Mouse (Mus musculus): ENCODE measurements around the gene Foxc2.
A peak's percentile ranks its signal among the peaks of the same experiment; 100 is the strongest.

Gene Foxc2

DNA sequence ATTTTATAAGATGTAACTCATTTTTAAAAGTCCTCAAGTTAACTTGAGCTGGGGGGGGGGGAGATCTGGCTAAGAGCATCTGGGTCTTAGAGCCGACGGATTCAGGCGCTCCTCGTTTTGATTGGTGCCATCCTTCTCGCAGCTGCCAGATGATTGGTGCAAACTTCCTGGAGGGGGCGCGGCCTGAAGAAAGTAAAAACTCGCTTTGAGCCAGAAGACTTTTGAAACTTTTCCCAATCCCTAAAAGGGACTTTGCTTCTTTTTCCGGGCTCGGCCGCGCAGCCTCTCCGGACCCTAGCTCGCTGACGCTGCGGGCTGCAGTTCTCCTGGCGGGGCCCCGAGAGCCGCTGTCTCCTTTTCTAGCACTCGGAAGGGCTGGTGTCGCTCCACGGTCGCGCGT, at the start of gene Foxc2:
Gene Foxc2 (plus strand): TSS at position 224 of the 400 bp plus-strand sequence.
- peak; percentile 41 for DNase-seq (ENCODE audit: low spot score)

DNA sequence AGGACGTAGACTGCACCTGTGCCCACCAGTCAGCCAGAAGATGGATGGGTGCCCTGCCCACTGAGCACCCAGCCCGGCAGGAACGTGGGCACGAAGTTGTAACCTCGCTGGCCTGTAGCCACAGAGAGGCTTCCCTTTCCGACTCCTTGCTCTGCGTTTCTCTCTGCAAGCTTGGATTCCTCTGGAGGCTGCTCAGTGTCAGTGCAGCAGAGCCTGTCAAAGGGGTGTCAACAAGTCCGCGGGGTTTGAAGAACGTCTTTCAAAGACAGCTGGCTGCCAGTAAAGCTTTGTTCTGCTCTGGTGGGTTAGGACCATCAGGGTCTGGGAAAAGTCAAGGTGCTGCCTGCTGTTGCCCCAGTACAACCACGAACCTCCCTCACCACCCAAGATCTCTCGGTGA, 44.5 kb upstream of the Foxc2 start:
- DNase-seq (ENCODE audit: low spot score) = no peak

DNA sequence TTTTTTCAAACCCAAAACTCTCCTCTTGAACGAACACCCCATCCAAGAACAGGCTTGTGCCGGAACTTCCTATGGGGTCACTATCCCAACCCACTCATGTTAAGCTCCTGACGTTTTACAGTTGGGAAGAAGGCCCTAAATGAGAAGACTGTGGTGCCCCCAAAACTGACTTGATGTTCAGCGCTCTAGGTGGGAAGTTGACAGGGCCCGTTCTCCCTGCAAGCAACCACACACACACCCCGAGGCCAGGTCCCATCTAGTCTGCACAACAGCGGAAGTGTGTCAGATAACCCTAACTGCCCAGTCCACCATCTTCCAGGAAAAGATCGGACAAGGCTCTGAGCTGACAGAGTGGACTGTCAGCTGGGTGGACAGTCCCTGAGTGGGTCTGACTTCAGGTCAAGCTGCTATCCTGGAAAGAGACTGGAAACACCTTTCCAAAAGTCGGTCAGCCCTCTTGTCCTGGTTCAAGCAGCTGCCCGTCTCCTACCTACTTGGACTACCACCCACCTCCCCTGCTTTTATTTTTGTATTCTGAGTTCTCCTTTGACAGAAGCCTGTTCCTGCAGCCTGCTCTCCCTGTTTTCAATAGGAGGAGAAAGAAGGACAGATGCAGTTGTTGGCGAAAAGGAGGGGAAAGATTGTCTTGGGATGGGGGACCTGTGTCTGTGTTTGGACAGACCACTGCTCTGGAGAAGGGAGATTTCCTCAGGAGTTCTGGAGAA, 43.4 kb upstream of the Foxc2 start:
- DNase-seq (ENCODE audit: low spot score) = no peak

DNA sequence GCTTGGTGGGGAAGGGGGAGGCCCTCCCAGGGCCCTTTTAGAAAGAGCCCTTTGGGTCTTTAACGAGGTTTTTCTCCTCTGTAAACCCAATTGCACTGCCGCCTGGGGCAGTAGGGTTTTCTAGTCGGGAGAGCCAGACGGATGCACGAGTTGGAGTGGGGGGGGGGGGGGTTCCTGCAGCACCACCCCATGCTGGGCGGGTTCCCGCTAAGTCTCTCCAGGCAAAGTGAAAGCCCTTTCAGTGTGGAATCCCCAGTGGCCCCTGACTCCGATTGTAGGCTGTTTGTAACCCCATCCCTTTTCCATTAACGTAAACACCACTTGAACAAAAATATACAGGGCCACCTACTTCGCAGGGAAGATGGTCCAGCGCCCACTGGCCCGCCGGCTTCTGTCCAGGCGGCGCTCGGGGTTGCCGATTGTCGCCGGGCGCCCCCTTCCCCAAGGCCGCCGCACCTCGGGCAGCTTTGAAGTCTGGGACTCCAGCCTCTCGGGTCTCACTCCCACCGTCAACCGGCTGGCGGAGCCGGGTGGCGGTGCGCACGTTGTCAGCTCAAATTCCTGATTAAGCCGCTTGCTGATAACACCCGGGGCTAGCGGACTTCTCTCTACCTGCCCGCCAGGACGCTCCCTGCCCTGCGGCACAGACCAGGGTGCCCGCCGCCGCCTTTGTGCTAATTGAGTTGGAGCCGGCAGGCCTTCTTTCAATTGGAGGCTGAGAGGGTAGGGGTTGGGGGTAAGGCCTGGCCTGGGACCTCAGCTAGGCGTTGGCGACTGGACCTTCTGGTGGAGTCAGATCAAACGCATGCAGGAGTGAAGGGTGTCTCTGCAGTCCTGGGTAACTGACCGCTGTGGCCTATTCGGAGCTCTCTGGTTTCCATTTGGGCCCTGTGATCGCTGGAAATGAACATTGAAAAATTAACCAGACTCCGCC, 42.5 kb upstream of the Foxc2 start:
- DNase-seq (ENCODE audit: low spot score) = no peak

- DNase-seq (ENCODE audit: low spot score) = no peak
Observed at GRCm38 (mm10) chr8:121074108-121074847, 41.7 kb upstream of the Foxc2 start.

DNA sequence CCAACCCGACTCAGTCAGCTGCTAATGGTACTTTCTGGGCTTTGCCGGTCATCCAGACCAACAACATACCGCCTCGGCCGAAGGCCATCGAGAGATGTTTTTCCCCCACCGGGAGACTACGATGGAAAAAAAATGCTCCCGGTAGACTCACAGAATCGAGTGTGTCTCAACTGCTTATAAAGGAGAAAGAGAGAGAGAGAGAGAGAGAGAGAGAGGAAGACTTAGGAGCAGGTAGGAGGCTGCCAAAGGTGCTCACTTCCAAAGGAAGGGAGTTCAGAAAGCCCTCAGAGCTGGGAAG, 41.2 kb upstream of the Foxc2 start:
- DNase-seq (ENCODE audit: low spot score) = no peak

DNA sequence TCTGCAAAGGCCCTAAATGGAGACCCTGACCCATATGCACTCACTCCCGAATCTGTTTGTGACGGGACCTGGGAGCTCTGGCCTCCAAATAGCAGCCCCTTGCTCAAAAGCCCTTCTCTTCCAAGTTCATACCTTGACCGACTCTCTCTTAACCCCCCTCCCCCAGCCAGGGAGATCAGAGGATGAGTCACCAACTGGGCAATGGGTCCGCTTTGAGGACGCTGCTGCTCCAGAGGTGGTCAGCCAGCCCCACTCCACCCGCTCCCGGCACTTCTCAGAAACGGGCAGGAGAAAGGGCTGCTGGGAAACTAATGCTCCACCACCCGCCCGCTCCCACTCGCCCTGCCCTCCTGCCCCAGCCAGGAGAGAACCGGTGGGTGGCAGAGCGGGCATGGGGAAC, 40.0 kb upstream of the Foxc2 start:
- no peak for DNase-seq (ENCODE audit: low spot score)

DNA sequence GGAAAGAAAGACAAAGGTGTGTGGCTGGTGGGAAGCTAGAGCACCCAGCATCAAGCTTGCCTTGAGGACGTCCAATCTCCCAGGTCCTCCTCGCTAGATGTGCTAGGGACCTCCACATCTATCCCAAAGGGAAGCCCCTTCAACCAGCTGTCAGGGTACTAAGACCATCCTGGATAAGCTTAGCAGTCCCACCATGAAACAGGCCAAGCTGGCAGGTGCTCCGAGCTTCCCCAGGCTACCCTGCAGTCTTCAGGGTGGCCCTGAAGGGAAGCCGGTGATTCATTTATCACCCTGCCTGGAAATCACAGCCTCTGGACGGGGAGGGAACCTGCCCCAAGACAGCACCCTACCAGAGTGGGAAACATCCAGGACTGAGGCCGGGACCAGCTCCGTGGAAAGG, 39.4 kb upstream of the Foxc2 start:
- DNase-seq (ENCODE audit: low spot score) = no peak

GRCm38 (mm10) chr8:121078721-121079120, 37.2 kb upstream of the Foxc2 start:
- DNase-seq (ENCODE audit: low spot score) = no peak

DNA sequence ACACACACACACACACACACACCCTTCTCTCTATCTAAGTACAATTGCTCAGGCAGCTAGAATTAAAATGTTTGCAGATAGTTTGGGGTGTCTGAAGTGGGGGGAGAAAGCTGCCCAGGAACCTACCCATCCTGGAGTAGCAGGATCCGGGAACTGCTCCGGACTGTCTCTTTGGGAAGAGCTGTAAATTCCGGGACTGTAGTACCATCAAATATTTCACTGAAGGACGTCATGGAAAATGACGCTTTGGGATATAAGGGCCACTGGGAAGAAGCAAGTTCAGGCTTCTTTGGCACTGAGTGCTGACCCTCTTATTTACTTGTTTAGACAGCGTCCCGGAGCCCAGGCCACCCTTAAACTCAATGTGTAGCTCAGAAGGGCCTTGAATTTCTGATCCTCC, 36.8 kb upstream of the Foxc2 start:
- no peak for DNase-seq (ENCODE audit: low spot score)

DNA sequence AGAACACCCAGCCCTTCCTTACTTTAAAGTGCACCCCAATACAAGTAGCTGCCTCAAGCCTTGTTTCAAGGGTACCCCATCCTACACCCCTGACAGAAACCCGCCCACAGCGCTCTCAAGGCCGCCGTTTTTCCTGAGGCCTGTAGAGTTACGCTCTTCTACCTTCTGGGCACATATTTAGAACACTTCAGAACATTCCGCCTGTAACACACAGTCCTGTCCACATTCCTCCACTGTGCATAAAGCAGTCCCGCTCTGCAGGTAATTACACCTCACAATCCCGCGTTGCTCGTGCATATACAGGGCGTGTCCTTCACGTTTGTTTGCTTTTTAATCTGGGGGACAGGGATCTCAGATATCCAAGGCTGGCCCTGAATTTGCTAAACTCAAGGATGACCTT, 36.0 kb upstream of the Foxc2 start:
- no peak for DNase-seq (ENCODE audit: low spot score)

GRCm38 (mm10) chr8:121080361-121081090, 35.4 kb upstream of the Foxc2 start:
- DNase-seq (ENCODE audit: low spot score) = no peak

- no peak for DNase-seq (ENCODE audit: low spot score)
Observed at GRCm38 (mm10) chr8:121081398-121081797, 34.6 kb upstream of the Foxc2 start.

DNA sequence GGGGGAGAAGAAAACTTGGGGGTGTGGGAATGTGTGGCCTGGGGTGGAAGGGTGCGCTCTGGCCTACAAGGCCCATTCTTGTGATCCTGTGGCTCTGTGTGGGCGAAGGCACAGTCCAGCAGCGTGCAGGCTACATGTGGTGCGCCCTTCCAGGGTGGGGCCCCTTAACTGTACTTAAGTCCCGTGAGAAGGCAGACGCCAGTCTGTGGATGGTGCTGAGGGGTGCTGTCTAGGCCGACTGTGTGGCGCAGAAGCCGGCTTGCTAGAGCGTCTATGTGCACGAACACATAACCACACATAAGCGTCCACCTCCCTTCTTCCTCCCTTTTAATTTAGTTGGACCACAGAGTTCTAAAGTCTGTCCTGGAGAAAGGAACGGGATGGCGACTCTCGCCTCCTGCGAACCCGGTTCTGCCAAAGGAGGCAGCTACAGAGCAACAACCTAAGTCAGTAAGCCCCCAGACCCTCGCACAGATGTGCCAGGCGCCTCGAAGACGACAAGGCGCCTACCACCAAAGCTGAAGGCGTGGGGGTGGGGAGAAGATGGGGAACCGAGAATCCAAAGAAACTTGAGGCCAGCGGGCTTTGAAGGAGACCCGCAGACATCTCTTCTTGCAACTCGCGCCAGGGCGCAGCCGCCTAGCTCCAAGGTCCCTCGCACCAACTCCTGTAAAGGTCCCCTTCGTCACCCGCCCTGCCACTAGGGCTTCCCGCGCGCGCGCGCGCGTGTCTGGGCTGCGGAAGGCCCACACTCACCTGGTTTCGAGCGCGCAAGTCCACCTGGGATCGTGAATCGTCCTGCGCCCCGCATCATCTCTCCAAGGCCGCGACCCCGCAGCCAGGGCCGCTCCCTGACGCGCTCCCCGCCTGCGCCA, 33.5 kb upstream of the Foxc2 start:
- DNase-seq (ENCODE audit: low spot score) = no peak

DNA sequence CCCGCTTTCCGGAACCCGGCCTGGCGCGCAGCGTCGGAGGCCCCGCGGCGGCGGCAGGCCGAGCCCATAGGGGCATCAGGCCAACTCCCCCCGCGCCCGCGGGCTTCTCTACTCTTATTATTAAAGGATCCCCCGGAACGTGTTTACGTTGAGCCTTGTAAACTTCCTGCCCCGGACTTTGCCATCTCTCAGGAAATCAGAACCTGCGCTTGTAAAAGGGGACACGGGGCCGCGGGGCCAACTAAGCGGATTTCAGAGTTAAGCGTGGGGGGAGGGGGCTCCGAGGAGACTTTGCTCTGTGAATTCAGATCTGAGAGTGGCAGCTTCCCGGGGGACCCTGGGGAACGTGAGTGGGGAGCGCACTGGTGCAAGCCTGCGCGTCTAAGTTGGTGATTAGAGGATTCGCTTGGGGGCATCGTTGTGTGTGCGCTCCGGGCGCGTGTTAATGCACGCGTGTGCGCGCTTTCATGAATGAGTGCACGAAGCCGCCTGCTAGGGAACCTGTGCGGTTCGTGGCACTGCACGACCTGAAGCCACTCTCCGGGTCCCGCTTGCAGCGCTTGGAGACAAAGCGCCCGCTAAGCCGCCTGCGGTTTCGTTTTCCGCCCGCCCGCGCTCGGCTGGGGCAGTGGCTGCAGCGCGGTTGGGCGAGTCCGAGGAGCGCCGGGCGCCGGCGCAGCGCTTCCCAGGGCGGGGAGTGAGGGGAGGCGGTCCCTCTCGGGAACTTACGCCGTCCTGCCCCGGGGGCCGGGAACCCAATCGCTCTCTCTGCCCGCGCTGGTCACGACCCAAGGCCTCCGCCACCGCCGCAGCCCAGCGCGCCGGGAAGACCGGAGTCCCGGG, 32.7 kb upstream of the Foxc2 start:
- DNase-seq (ENCODE audit: low spot score) = peak; percentile 52

GRCm38 (mm10) chr8:121083936-121084209, 32.1 kb upstream of the Foxc2 start:
- no peak for DNase-seq (ENCODE audit: low spot score)

GRCm38 (mm10) chr8:121084210-121084951, 31.6 kb upstream of the Foxc2 start, which contains the start of gene Foxf1:
Foxf1 (plus strand) TSS chr8:121084386.
- no peak for DNase-seq (ENCODE audit: low spot score)

- DNase-seq (ENCODE audit: low spot score) = no peak
Observed at GRCm38 (mm10) chr8:121085011-121085410, 31.0 kb upstream of the Foxc2 start.

GRCm38 (mm10) chr8:121085561-121085960, 30.4 kb upstream of the Foxc2 start:
- no peak for DNase-seq (ENCODE audit: low spot score)
